Mouse (Mus musculus) embryonic fibroblast, embryonic 13.5 days (primary cell): Measurements from ENCODE around the gene Lrrc49. TPM values are rescaled to one million over a fixed set of nuclear protein-coding genes. Genes with fewer than 3 reads are reported as not detected.
A peak's percentile ranks its signal among the peaks of the same experiment; 100 is the strongest.

Source experiments
- H3K27ac ChIP-seq: 2 replicates; pipeline ENCODE4 v1.5.1; 2012; ENCODE audit warnings: low read length, control low read depth, inconsistent platforms; ENCODE audit not compliant: insufficient read depth
- H3K4me1 ChIP-seq: 2 replicates; pipeline ENCODE4 v1.6.1; 2011; ENCODE audit warnings: low read length; ENCODE audit not compliant: control insufficient read depth, insufficient read depth
- H3K4me3 ChIP-seq: 2 replicates; pipeline ENCODE4 v1.5.1; 2011; ENCODE audit warnings: mild to moderate bottlenecking, control low read depth, low read length; ENCODE audit not compliant: insufficient read depth
- CTCF ChIP-seq: IDR thresholded peaks from 2 replicates; pipeline ENCODE4 v1.5.1; 2011; ENCODE audit warnings: mild to moderate bottlenecking, control low read depth, low read length, moderate library complexity, borderline replicate concordance; ENCODE audit not compliant: insufficient read depth
- POLR2A ChIP-seq: IDR thresholded peaks from 2 replicates; pipeline ENCODE4 v1.6.1; 2011; ENCODE audit warnings: low read depth, mild to moderate bottlenecking, control low read depth, low read length, moderate library complexity
- polyA plus RNA-seq: library from polyadenylated mRNA; stranded (reverse); fragments of >200 nt; gene quantifications from 2 replicates; pipeline ENCODE4 v1.2.4, GENCODE M21; 2011; ENCODE audit warnings: low read depth; ENCODE audit not compliant: missing spikeins, insufficient read length

Lrrc49 gene
- polyA plus RNA-seq, 1 experiment = 16.6 TPM

DNA sequence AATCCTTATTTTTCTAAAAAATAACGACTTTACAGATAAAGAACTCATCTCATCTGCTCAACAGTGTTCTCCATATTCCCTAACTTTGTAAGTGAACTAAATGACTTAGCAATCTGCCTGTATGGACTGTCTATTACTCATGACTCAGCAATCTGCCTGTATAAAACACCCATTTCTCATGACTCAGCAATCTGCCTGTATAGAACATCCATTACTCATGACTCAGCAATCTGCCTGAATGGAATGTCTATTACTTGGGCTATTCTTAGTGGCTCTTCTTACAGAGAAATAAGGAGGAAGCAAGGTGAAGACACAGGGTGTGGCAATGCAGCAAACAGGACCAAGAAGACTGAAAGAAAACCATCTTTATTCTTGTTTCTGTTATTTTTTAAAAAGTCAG lies 34.8 kb downstream of the Lrrc49 start:
- Histone ChIP-seq H3K27ac (no peak overlapping the region), H3K4me1 (no peaks in the 10 kb centered on the region; the same call in 1 of the 2 replicates), H3K4me3 (no peak overlapping the region)
- no peak for TF ChIP-seq CTCF
- no peak for TF ChIP-seq POLR2A

DNA sequence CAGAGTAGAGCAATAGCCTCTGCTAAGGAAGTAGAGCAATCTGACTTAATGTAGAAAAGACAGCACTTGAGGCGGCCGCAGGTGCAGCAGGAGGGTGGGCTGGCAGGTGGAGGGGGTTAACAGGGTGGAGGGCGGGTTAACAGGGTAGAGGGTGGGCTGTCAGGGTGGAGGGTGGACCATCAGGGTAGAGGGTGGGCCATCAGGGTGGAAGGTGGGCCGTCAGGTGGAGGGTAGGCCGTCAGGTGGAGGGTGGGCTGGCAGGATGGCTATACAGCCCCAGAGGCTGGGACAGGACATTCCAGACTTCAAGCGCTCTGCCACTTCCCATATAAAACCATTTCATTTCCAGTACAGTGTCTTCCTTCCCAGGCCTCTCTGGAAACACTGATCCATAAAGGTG lies 37.7 kb downstream of the Lrrc49 start:
- TF ChIP-seq POLR2A = no peak

DNA sequence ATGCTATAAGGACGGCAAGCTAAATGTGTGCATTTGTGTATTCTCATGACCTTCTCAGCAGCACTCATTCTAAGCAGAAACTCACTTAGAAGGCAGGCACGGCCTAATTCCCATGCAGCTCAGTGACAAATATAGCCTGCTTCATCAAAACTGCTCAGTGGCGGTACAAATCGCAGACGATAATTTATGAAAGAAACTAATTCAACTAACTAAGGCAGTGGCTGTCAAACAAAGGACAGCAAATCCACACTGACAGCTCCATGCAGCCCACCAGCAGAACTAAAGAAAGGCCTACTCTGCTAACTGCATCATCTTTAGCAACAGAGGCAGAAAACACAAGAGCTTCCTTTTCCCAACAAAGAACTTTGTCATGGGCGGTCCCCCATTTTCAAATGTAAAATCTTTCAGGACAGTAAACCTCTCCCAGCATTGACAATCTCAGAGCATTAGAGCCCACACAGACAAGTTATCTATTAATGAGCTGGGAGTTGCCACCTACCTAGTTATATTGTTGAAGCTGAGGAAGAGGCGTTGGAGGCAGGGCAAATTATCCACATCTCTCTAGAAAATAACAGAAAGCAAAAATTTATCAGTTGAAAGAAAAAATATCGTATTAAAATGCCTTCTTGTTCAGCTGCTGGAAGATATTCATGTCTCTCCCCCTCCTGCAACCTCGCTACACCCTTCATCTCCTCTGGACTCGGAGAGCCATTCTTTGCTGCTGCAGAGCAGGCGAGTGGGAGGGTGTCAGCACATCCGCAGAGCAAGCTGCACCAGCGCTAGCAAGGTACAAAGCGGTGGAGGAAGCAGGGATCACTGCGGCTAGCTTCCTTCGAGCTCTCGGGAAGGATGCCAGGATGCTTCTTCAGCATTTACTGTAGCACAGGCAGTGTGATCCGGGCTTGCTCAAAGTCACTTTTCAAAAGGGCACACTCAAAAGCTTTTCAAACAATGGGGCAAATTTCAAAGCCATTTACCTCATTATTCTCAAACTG lies 38.7 kb downstream of the Lrrc49 start:
- TF ChIP-seq CTCF (no peak), POLR2A (no peak)
- no peak overlapping the region for H3K27ac ChIP-seq
- no peaks in the 10 kb centered on the region; the same call in 1 of the 2 replicates for H3K4me1 ChIP-seq
- H3K4me3 ChIP-seq = no peak overlapping the region

More for the DNA sequence above, 37.7 kb downstream of the Lrrc49 start:
- H3K4me1 ChIP-seq = no peaks in the 10 kb centered on the region; the same call in 1 of the 2 replicates
- no peak overlapping the region for H3K27ac ChIP-seq
- H3K4me3 ChIP-seq = no peak overlapping the region

- no peak overlapping the region for H3K4me3 ChIP-seq
- no peaks in the 10 kb centered on the region for H3K4me1 ChIP-seq
- no peak for TF ChIP-seq CTCF
- TF ChIP-seq POLR2A = no peak
- H3K27ac ChIP-seq = no peak overlapping the region
These were observed 54.4 kb downstream of the Lrrc49 start for GRCm38 (mm10) chr9:60633601-60634000.

DNA sequence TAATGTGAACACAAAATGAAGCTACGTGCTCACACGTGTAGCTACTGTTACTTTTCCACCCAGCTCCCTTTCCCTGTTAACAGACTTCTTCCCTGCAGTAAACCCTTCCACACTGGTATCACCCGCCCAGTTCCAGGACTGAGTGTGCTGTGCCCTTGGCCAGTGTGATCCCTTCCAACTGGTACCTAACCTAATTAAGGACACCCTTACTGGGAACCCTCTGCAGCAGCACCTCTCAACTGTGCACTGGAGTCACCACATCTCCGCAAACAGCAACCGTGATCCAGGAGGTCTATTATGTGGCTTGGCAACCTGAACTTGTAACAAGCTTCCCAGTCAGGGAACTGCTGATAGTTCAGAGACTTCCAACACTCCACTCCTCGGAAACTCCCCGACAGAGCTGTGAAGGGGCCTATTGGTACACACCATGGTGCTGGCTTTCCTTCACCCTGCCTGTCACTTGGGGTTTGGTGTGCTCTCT lies 61.6 kb downstream of the Lrrc49 start:
- no peak overlapping the region for H3K27ac ChIP-seq
- H3K4me3 ChIP-seq = no peak overlapping the region
- no peak for TF ChIP-seq CTCF
- no peak for TF ChIP-seq POLR2A
- no peaks in the 10 kb centered on the region for H3K4me1 ChIP-seq

DNA sequence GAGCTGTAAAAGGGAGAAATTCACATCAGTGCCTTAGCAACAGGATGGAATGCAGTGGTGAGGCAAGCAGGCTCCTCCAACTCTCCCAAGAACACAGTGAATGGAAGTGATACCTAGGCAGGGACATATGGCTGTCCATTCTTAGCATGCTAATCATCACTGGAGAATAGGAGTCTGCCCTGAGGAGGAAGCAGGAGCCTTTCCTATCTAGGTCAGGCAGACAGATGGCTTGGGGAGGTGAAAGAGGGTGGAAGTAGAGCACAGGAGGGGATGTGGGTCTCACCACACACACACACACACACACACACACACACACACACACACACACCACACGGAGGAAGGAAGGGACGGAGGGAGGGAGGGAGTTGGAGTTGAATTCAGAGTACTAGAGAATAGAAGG lies 62.1 kb downstream of the Lrrc49 start:
- no peak overlapping the region for H3K27ac ChIP-seq
- TF ChIP-seq CTCF (no peak), POLR2A (no peak)
- no peaks in the 10 kb centered on the region for H3K4me1 ChIP-seq
- no peak overlapping the region for H3K4me3 ChIP-seq

DNA sequence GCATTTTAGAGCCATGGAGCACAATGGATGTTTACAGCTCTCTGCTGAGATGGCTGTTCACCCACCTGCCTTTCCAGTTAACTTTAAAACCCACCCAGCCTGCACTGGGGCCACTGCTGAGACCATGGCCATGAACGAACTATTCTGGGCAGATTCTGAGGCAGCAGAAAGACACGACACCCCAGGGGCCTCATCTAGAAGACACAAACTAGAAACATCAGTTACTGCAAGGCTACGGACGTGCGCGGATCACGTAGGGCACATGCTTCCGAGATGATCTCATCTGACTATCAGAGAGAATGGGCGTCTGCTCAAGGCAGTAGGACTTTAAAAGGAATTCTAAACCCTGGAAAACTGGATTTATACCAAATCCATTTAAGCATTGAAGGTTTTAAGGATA lies 71.0 kb downstream of the Lrrc49 start:
- TF ChIP-seq CTCF (no peak), POLR2A (no peak)
- Histone ChIP-seq H3K4me1 (no peaks in the 10 kb centered on the region), H3K27ac (peak overlapping the region; percentile 85), H3K4me3 (no peak overlapping the region)

GRCm38 (mm10) chr9:60616359-60616758 lies 71.6 kb downstream of the Lrrc49 start:
- no peak overlapping the region for H3K4me3 ChIP-seq
- H3K27ac ChIP-seq = 0 out of 2 replicates have a peak overlapping the region, but pooled peaks have one; percentile 16
- no peak for TF ChIP-seq CTCF
- TF ChIP-seq POLR2A = no peak
- H3K4me1 ChIP-seq = no peaks in the 10 kb centered on the region

DNA sequence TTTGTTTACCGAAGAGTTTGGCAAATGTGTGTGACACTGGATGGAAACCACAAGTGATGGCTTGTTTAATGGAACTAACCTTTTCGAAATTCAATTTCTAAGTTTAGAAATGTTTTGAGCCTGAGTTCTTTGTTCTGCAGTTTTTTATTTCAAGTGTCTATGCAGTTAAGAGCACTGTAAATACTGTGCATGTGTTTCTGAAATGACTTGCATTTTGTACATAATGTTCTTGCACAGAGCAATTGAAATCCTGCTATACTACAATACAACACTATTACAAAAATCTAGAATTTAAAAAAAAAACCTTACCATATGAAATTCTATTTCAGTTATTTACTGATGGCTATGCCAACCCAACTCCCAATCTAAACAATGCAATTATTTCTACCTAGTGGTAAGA lies 75.7 kb downstream of the Lrrc49 start:
- no peak for TF ChIP-seq POLR2A
- no peak for TF ChIP-seq CTCF
- H3K4me3 ChIP-seq = no peak overlapping the region
- H3K4me1 ChIP-seq = no peaks in the 10 kb centered on the region
- no peak overlapping the region for H3K27ac ChIP-seq

- Histone ChIP-seq H3K27ac (no peak overlapping the region), H3K4me1 (no peaks in the 10 kb centered on the region), H3K4me3 (no peak overlapping the region)
- no peak for TF ChIP-seq POLR2A
- TF ChIP-seq CTCF = no peak
These were observed 77.8 kb downstream of the Lrrc49 start for GRCm38 (mm10) chr9:60610194-60610593.

DNA sequence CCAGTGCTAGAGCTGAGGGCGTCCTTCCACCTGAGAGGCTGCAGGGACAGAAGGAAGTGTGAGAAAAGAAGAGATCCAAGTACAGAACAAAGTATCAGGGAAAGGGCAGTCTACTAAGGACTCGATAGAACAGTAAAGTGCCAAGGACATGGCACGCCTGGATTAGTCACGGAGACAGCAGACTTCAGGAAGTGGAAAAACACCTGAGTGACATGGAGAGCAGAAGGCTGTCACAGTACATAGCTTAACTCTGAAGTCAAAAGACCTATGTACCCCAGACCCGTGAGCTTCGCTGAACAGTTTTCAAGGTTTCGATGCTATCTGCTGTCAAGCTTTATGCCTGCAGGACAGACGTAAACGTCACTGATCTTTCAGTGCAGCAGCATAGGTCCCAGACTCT lies 79.1 kb downstream of the Lrrc49 start:
- TF ChIP-seq CTCF (no peak), POLR2A (no peak)

More for the DNA sequence above, 79.1 kb downstream of the Lrrc49 start:
- Histone ChIP-seq H3K4me3 (no peak overlapping the region), H3K27ac (no peak overlapping the region), H3K4me1 (no peaks in the 10 kb centered on the region)
